Mouse (Mus musculus) kidney, embryonic 14.5 days (tissue): Measurements from ENCODE around the gene Gm732. TPM values are rescaled to one million over a fixed set of nuclear protein-coding genes. Genes with fewer than 3 reads are reported as not detected.

Experiments
- ATAC-seq: fragments of 200-750 bp; cut with Nextera tagmentation; 2 replicates; pipeline ENCODE4 v1.8.0; 2017; ENCODE audit warnings: moderate number of reproducible peaks, mild to moderate bottlenecking, moderate TSS enrichment, moderate library complexity; ENCODE audit not compliant: low FRiP score, low TSS enrichment
- H3K27ac ChIP-seq: fragments of 300-500 bp; sonication (generic); 2 replicates; pipeline ENCODE4 v1.5.1; 2014; ENCODE audit warnings: low read depth, mild to moderate bottlenecking, low read length, moderate library complexity, mixed read lengths
- H3K27me3 ChIP-seq: fragments of 300-500 bp; sonication (generic); 2 replicates; pipeline ENCODE4 v1.6.1; 2014; ENCODE audit warnings: mild to moderate bottlenecking, low read length; ENCODE audit not compliant: control insufficient read depth, insufficient read depth
- H3K36me3 ChIP-seq: fragments of 300-500 bp; sonication (generic); 2 replicates; pipeline ENCODE4 v1.6.1; 2014; ENCODE audit warnings: low read length, mixed read lengths; ENCODE audit not compliant: control insufficient read depth, insufficient read depth
- H3K4me1 ChIP-seq: fragments of 300-500 bp; sonication (generic); 2 replicates; pipeline ENCODE4 v1.6.1; 2014; ENCODE audit warnings: low read length, mixed read lengths; ENCODE audit not compliant: control insufficient read depth, insufficient read depth
- H3K4me2 ChIP-seq: fragments of 300-500 bp; sonication (generic); replicated peaks from 2 replicates; pipeline ENCODE4 v1.6.1; 2014; ENCODE audit warnings: low read depth, mild to moderate bottlenecking, low read length
- H3K4me3 ChIP-seq: fragments of 300-500 bp; sonication (generic); 2 replicates; pipeline ENCODE4 v1.5.1; 2014; ENCODE audit warnings: mild to moderate bottlenecking, low read length
- H3K9ac ChIP-seq: fragments of 300-500 bp; sonication (generic); 2 replicates; pipeline ENCODE4 v1.6.1; 2014; ENCODE audit warnings: low read depth, mild to moderate bottlenecking, low read length, moderate library complexity
- H3K9me3 ChIP-seq: fragments of 300-500 bp; sonication (generic); 2 replicates; pipeline ENCODE4 v1.6.1; 2016; ENCODE audit warnings: low read length; ENCODE audit not compliant: control insufficient read depth
- WGBS: fragments of 180-500 bp; shearing (Covaris S2); extraction: QIAGEN DNeasy Blood & Tissue Kit; methylation state at CpG from one replicate; pipeline ENCODE4 v1.1.7; 2014; 5-methylcytosine and 5-hydroxymethylcytosine counted together
- polyA plus RNA-seq: library from polyadenylated mRNA; unstranded; fragments of >200 nt; fragmentation: Nextera tagmentation; extraction: Ambion mirVana; gene quantifications from 2 replicates; pipeline ENCODE4 v1.2.1, GENCODE M21; 2014

The Gm732 gene
- polyA plus RNA-seq = not detected in 2 replicates

DNA sequence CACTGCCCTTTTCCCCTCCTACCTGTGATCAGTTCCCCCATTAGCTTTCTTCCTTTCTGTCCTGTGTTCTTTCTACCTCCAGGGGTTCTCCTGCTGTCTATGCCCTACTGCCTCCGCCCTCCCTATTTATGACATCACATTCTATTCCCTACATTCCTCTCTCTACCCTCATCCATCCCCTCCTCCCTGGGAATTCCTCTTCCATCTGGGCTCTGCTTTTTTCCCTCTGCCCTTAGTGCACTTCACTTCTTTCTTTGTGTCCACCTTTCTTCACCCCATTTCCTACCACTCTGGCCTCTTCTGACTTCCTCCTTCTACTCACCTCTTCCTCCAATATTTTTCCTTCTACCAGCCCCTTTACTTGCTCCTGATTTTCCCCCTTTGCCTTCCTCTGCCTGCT is at the start of gene Gm732:
Gene Gm732, minus strand, starts transcription at position 101 of the 400 bp plus-strand sequence.
- 74% methylated on average over 1 of the region's 1 CpGs for WGBS
- H3K27ac ChIP-seq = no peak within 1 kb of the TSS
- H3K4me3 ChIP-seq = no peak within 1 kb of the TSS
- no peak within 1 kb of the TSS for H3K4me2 ChIP-seq
- no peaks in the 10 kb centered on the region for H3K4me1 ChIP-seq
- no peak within 1 kb of the TSS for H3K9ac ChIP-seq
- no peaks in the 10 kb centered on the region for H3K27me3 ChIP-seq
- H3K36me3 ChIP-seq = no peaks in the 10 kb centered on the region
- H3K9me3 ChIP-seq = no peaks in the 10 kb centered on the region
- ATAC-seq = no peak

Other genes with a start within 250 kb of the Gm732 start
- 0.09 and 0.20 TPM in 2 replicates for gene Tent5d, start 155.9 kb downstream of the Gm732 start, polyA plus RNA-seq
- 8.2 and 8.6 TPM in 2 replicates for gene 2610002M06Rik, start 132.1 kb downstream of the Gm732 start, polyA plus RNA-seq